Mouse (Mus musculus) stomach, embryonic 15.5 days (tissue): ENCODE results near the gene Vmn1r138. TPM values are rescaled to one million over a fixed set of nuclear protein-coding genes. Genes with fewer than 3 reads are reported as not detected.
"Not testable (repeated sequence)": the region's sequence is repeated elsewhere in the genome, so short reads cannot be mapped to it uniquely, and the experiment has no call there.

Experiments used
- ATAC-seq: fragments of 200-750 bp; cut with Nextera tagmentation; 2 replicates; pipeline ENCODE4 v1.8.0; 2017; ENCODE audit warnings: low read depth, moderate number of reproducible peaks, moderate TSS enrichment; ENCODE audit not compliant: insufficient read depth, low FRiP score
- H3K27ac ChIP-seq: fragments of 300-500 bp; sonication (generic); 2 replicates; pipeline ENCODE4 v1.5.1; 2015; ENCODE audit warnings: mild to moderate bottlenecking, inconsistent platforms
- H3K27me3 ChIP-seq: fragments of 300-500 bp; sonication (generic); replicated peaks from 2 replicates; pipeline ENCODE4 v1.6.1; 2015; ENCODE audit warnings: inconsistent platforms
- H3K36me3 ChIP-seq: fragments of 300-500 bp; sonication (generic); 2 replicates; pipeline ENCODE4 v1.6.1; 2015; ENCODE audit warnings: inconsistent platforms
- H3K4me1 ChIP-seq: fragments of 300-500 bp; sonication (generic); 2 replicates; pipeline ENCODE4 v1.6.1; 2015; ENCODE audit warnings: inconsistent platforms
- H3K4me2 ChIP-seq: fragments of 300-500 bp; sonication (generic); 2 replicates; pipeline ENCODE4 v1.6.1; 2015; ENCODE audit warnings: mild to moderate bottlenecking, inconsistent platforms
- H3K4me3 ChIP-seq: fragments of 300-500 bp; sonication (generic); replicated peaks from 2 replicates; pipeline ENCODE4 v1.5.1; 2015; ENCODE audit warnings: inconsistent platforms
- H3K9ac ChIP-seq: fragments of 300-500 bp; sonication (generic); 2 replicates; pipeline ENCODE4 v1.6.1; 2015; ENCODE audit warnings: inconsistent platforms
- H3K9me3 ChIP-seq: fragments of 300-500 bp; sonication (generic); 2 replicates; pipeline ENCODE4 v1.6.1; 2016; ENCODE audit warnings: inconsistent platforms
- WGBS: fragments of 180-500 bp; shearing (Covaris S2); methylation state at CpG from one replicate; pipeline ENCODE4 v1.1.7; 2015; 5-methylcytosine and 5-hydroxymethylcytosine counted together
- polyA plus RNA-seq: library from polyadenylated mRNA; unstranded; fragments of >200 nt; fragmentation: Nextera tagmentation; extraction: Ambion mirVana; gene quantifications from 2 replicates; pipeline ENCODE4 v1.2.1, GENCODE M21; 2015

The Vmn1r138 gene
- not detected in 2 replicates for polyA plus RNA-seq

DNA sequence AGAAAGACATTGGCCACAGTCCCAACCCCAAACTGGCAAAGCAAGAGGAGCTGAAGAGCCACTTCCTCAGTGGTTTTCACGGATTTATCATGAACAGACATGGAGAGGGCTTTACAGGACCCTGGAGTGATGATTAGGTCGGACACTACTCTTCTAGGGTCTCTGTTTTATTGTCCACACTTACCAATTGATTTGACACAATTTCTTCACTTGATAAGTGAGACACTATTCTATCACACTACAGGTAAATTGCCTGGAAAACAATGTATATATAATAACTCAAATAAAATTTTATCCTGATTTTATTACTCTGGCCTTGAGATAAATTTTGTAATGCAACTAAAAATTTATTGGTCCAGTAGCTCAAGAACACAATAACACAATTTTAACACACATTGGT, at the start of gene Vmn1r138:
Gene Vmn1r138, minus strand, starts transcription at position 101 of the 400 bp plus-strand sequence.
- H3K9ac ChIP-seq, H3K9me3 ChIP-seq, ATAC-seq, H3K4me3 ChIP-seq, H3K4me1 ChIP-seq, H3K36me3 ChIP-seq, H3K27ac ChIP-seq, H3K27me3 ChIP-seq, H3K4me2 ChIP-seq: not testable (repeated sequence)
- no CpG with 5 or more reads among the region's 2 CpGs for WGBS

DNA sequence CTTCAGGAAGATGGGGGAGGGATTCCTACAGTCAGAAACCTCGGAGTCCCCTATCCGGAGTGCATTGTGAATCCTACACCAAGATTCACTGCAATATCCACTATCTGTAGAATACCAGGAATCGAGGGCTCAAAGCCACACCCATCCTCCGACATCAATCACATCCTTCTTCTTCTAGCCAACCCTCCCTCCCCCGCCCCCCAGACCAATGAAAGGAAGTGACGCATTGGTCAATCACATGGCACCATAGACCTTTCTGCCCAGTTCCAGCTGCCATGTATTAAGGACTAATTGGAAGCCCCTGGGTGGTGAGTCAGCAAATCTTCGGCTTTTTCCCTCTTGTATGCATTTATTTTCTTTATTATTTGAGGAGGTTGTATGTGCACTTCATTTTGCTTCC, 40.1 kb upstream of the Vmn1r138 start, which contains the start of gene Vmn1r139:
Gene Vmn1r139, plus strand, starts transcription at position 301 of the 400 bp plus-strand sequence.
- not testable (repeated sequence) for H3K9ac ChIP-seq, ATAC-seq, H3K27ac ChIP-seq, H3K27me3 ChIP-seq, H3K4me3 ChIP-seq, H3K4me2 ChIP-seq, H3K36me3 ChIP-seq, H3K4me1 ChIP-seq, H3K9me3 ChIP-seq
- WGBS: no CpG with 5 or more reads among the region's 7 CpGs

DNA sequence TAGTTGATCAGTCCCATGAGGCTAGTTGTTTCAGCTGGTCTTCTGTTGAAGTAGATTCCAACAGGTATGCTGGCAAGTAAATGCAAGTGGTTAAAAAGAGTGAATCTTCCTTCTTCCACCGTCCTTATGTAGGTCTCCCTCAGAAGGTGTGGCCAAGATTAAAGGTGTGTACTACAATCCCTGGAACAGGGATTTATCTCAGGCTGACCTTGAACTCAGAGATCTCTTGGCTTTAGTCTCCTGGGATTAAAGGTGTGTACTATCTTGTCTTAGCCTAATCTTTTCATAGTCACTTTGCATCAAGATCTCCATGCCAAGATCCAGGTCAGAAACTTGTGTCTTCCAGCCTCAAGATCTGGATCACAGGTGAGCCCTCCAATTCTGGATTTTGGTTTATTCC, 27.5 kb upstream of the Vmn1r138 start, which contains the start of gene Gm6176:
Gene Gm6176, minus strand, starts transcription at position 101 of the 400 bp plus-strand sequence.
- not testable (repeated sequence) for H3K4me2 ChIP-seq, H3K27ac ChIP-seq, H3K36me3 ChIP-seq, H3K9me3 ChIP-seq, H3K4me3 ChIP-seq, ATAC-seq, H3K4me1 ChIP-seq, H3K27me3 ChIP-seq, H3K9ac ChIP-seq
- WGBS: no CpG with 5 or more reads among the region's 1 CpGs

DNA sequence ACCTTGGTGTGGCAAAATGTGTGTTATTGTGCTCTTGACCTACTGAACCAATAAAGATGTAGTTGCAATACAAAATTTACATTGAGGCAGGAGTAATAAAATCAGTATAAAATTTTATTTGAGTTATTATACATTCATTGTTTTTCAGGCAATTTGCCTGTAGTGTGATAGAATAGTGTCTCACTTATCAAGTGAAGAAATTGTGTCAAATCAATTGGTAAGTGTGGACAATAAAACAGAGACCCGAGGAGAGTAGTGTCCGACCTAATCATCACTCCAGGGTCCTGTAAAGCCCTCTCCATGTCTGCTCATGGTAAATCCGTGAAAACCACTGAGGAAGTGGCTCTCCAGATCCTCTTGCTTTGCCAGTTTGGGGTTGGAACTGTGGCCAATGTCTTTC, 34.4 kb downstream of the Vmn1r138 start, which contains the start of gene Vmn1r137:
Gene Vmn1r137, plus strand, starts transcription at position 301 of the 400 bp plus-strand sequence.
- WGBS: no CpG with 5 or more reads among the region's 3 CpGs
- not testable (repeated sequence) for H3K4me1 ChIP-seq, H3K27ac ChIP-seq, H3K9me3 ChIP-seq, ATAC-seq, H3K9ac ChIP-seq, H3K4me3 ChIP-seq, H3K27me3 ChIP-seq, H3K4me2 ChIP-seq, H3K36me3 ChIP-seq

Other genes starting within 250 kb of the Vmn1r138 start
- not detected in 2 replicates for gene Gm4177, start 232.2 kb downstream of the Vmn1r138 start, polyA plus RNA-seq
- gene Vmn1r135, start 196.5 kb downstream of the Vmn1r138 start, polyA plus RNA-seq: not detected in 2 replicates
- gene Gm5725, start 184.6 kb downstream of the Vmn1r138 start, polyA plus RNA-seq: not detected in 2 replicates
- not detected in 2 replicates for gene Gm5891, start 107.6 kb downstream of the Vmn1r138 start, polyA plus RNA-seq
- gene Vmn1r137, start 34.3 kb downstream of the Vmn1r138 start, polyA plus RNA-seq: not detected in 2 replicates
- not detected in 2 replicates for gene Gm6176, start 27.4 kb upstream of the Vmn1r138 start, polyA plus RNA-seq
- gene Vmn1r139, start 40.2 kb upstream of the Vmn1r138 start, polyA plus RNA-seq: not detected in 2 replicates
- gene Gm16451, start 89.3 kb upstream of the Vmn1r138 start, polyA plus RNA-seq: not detected in 2 replicates
- not detected in 2 replicates for gene Gm10666, start 105.8 kb upstream of the Vmn1r138 start, polyA plus RNA-seq
- not detected in 2 replicates for gene Vmn1r142, start 135.1 kb upstream of the Vmn1r138 start, polyA plus RNA-seq
- gene Vmn1r143, start 160.5 kb upstream of the Vmn1r138 start, polyA plus RNA-seq: not detected in 2 replicates
- not detected in 2 replicates for gene Gm8653, start 172.4 kb upstream of the Vmn1r138 start, polyA plus RNA-seq
- not detected in 2 replicates for gene Gm8453, start 200.6 kb upstream of the Vmn1r138 start, polyA plus RNA-seq